Mouse (Mus musculus): ENCODE results near the gene Galnt6. TPM values are rescaled to one million over a fixed set of nuclear protein-coding genes. Genes with fewer than 3 reads are reported as not detected.
A peak's percentile ranks its signal among the peaks of the same experiment; 100 is the strongest.
"Not testable (repeated sequence)": the region's sequence is repeated elsewhere in the genome, so short reads cannot be mapped to it uniquely, and the experiment has no call there.

The Galnt6 gene
- 1.2 TPM in 2 replicates for polyA plus RNA-seq (2015; fragmentation: Nextera tagmentation; extraction: Ambion mirVana)

- Histone ChIP-seq H3K4me2 (replicated peaks; ENCODE audit: low read depth, low read length) (peak within 1 kb of the TSS; percentile 43), H3K4me1 (ENCODE audit: insufficient read depth, low read depth, low read length) (0 out of 2 replicates have a peak, but pooled peaks cover 6% of the 10 kb centered on the region), H3K27me3 (replicated peaks; ENCODE audit: insufficient read depth, low read length) (peaks cover 26% of the 10 kb centered on the region), H3K9me3 (ENCODE audit: low read length) (no peaks in the 10 kb centered on the region), H3K9ac (replicated peaks; ENCODE audit: low read depth) (no peak within 1 kb of the TSS), H3K36me3 (ENCODE audit: insufficient read depth, low read length) (no peaks in the 10 kb centered on the region), H3K27ac (ENCODE audit: low read length) (no peak within 1 kb of the TSS), H3K4me3 (ENCODE audit: low read depth, low read length) (peak within 1 kb of the TSS; percentile 21)
- 6% methylated on average over 52 of the region's 57 CpGs for WGBS
- ATAC-seq: peak; percentile 49; the same call in 1 of the 2 replicates
- TF ChIP-seq CTCF (IDR thresholded peaks at IDR 0.05): no peak
- no peak for TF ChIP-seq EP300 (IDR thresholded peaks at IDR 0.05)
- DNase-seq (ENCODE audit: low spot score): peak; percentile 21
These were observed at the start of gene Galnt6 for GRCm38 (mm10) chr15:100729281-100729985. TSS of gene Galnt6 (minus strand) at chr15:100729376.

- no peak; the same call in 1 of the 2 replicates for TF ChIP-seq CTCF (IDR thresholded peaks at IDR 0.05)
- TF ChIP-seq EP300 (IDR thresholded peaks at IDR 0.05): no peak
- WGBS: 29% methylated on average over 32 of the region's 32 CpGs
These were observed 48.1 kb upstream of the Galnt6 start for GRCm38 (mm10) chr15:100777020-100778016.

DNA sequence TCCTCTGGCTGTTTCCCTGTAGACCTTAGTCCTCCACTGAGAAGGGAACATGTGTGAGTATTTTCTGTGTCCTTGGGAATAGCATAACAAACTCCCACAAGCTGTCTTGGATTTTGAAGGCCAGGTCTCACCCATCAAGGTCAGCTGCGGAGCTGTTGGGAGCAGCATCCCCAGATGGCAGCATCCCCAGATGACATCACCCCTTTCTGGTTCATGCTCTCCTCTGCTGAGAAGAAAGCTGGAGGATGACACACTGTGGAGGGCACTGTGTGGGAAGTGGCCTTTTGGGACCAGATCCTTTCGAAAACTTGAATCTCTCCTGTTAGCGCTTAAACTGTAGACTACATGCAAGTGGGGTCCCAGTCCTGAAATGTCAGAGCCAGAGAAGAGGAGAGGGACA, 47.2 kb upstream of the Galnt6 start:
- H3K9ac ChIP-seq (replicated peaks; ENCODE audit: low read depth): no peak overlapping the region
- H3K4me2 ChIP-seq (replicated peaks; ENCODE audit: low read depth, low read length): no peak overlapping the region
- no peaks in the 10 kb centered on the region for H3K9me3 ChIP-seq (ENCODE audit: low read length)
- no peaks in the 10 kb centered on the region for H3K4me1 ChIP-seq (ENCODE audit: insufficient read depth, low read depth, low read length)
- H3K27me3 ChIP-seq (replicated peaks; ENCODE audit: insufficient read depth, low read length): 0 out of 2 replicates have a peak, but pooled peaks cover 2% of the 10 kb centered on the region
- H3K36me3 ChIP-seq (ENCODE audit: insufficient read depth, low read length): no peaks in the 10 kb centered on the region
- ATAC-seq (0 out of 2 replicates have a peak, but pooled peaks have one; percentile 22), DNase-seq (ENCODE audit: low spot score) (peak; percentile 22)
- no peak overlapping the region for H3K27ac ChIP-seq (ENCODE audit: low read length)
- WGBS: 81% methylated on average over 3 of the region's 3 CpGs
- H3K4me3 ChIP-seq (ENCODE audit: low read depth, low read length): no peak overlapping the region
- TF ChIP-seq EP300 (IDR thresholded peaks at IDR 0.05): no peak
- no peak for TF ChIP-seq CTCF (IDR thresholded peaks at IDR 0.05)

More at GRCm38 (mm10) chr15:100777020-100778016, 48.1 kb upstream of the Galnt6 start:
- DNase-seq (ENCODE audit: low spot score): peak; percentile 92
- peak; percentile 93 for ATAC-seq
- H3K4me1 ChIP-seq (ENCODE audit: insufficient read depth, low read depth, low read length): no peaks in the 10 kb centered on the region
- H3K4me2 ChIP-seq (replicated peaks; ENCODE audit: low read depth, low read length): 0 out of 2 replicates have a peak overlapping the region, but pooled peaks have one; percentile 8
- H3K9me3 ChIP-seq (ENCODE audit: low read length): no peaks in the 10 kb centered on the region
- no peak overlapping the region for H3K9ac ChIP-seq (replicated peaks; ENCODE audit: low read depth)
- H3K27me3 ChIP-seq (replicated peaks; ENCODE audit: insufficient read depth, low read length): 0 out of 2 replicates have a peak, but pooled peaks cover 2% of the 10 kb centered on the region
- H3K36me3 ChIP-seq (ENCODE audit: insufficient read depth, low read length): no peaks in the 10 kb centered on the region
- H3K4me3 ChIP-seq (ENCODE audit: low read depth, low read length): no peak overlapping the region
- no peak overlapping the region for H3K27ac ChIP-seq (ENCODE audit: low read length)

- Histone ChIP-seq H3K9ac (replicated peaks; ENCODE audit: low read depth) (no peak overlapping the region), H3K4me3 (ENCODE audit: low read depth, low read length) (no peak overlapping the region), H3K4me1 (ENCODE audit: insufficient read depth, low read depth, low read length) (no peaks in the 10 kb centered on the region), H3K27me3 (replicated peaks; ENCODE audit: insufficient read depth, low read length) (0 out of 2 replicates have a peak, but pooled peaks cover 2% of the 10 kb centered on the region), H3K4me2 (replicated peaks; ENCODE audit: low read depth, low read length) (no peak overlapping the region), H3K9me3 (ENCODE audit: low read length) (no peaks in the 10 kb centered on the region), H3K36me3 (ENCODE audit: insufficient read depth, low read length) (no peaks in the 10 kb centered on the region), H3K27ac (ENCODE audit: low read length) (no peak overlapping the region)
- ATAC-seq: no peak
- DNase-seq (ENCODE audit: low spot score): no peak
- TF ChIP-seq CTCF (IDR thresholded peaks at IDR 0.05): no peak
- no peak for TF ChIP-seq EP300 (IDR thresholded peaks at IDR 0.05)
- 52% methylated on average over 19 of the region's 19 CpGs for WGBS
These were observed 46.3 kb upstream of the Galnt6 start for GRCm38 (mm10) chr15:100775189-100776166.

GRCm38 (mm10) chr15:100773859-100774258, 44.7 kb upstream of the Galnt6 start:
- not testable (repeated sequence) for H3K9me3 ChIP-seq (ENCODE audit: low read length); H3K4me1 ChIP-seq (ENCODE audit: insufficient read depth, low read depth, low read length); ATAC-seq; H3K4me3 ChIP-seq (ENCODE audit: low read depth, low read length); H3K4me2 ChIP-seq (replicated peaks; ENCODE audit: low read depth, low read length); H3K27ac ChIP-seq (ENCODE audit: low read length); H3K36me3 ChIP-seq (ENCODE audit: insufficient read depth, low read length); DNase-seq (ENCODE audit: low spot score); H3K9ac ChIP-seq (replicated peaks; ENCODE audit: low read depth); H3K27me3 ChIP-seq (replicated peaks; ENCODE audit: insufficient read depth, low read length)
- 92% methylated on average over 6 of the region's 6 CpGs for WGBS
